13 mouse cellular contexts compared by ENCODE assay signal in genomic region chr10:63282846-63283245, GRCm38 (mm10).
"Had no signal": no experiment of that assay in that cellular context is flagged by ENCODE, and none has a peak within 500 bp of the region (broad histone marks: within the 10 kb centered on the region; RNA-seq: fewer than 3 reads in every experiment).

No protein-coding gene starts in this region.

- H3K4me2 ChIP-seq: limb, embryonic 12.5 days; lung, embryonic 14.5 days had no signal

- ATAC-seq: hindbrain, embryonic 16.5 days; inflammation-experienced regulatory T-cells, adult 6 months; intestine, postnatal 0 days had no signal

- H3K27me3 ChIP-seq: limb, embryonic 12.5 days had no signal

- H3K4me1 ChIP-seq: limb, embryonic 12.5 days had no signal

- DNase-seq: layer of hippocampus, adult 9-11 months; layer of hippocampus, postnatal 36 days; lung, embryonic 14.5 days; lung, postnatal 10 days; lung, postnatal 4 days; midbrain, embryonic 14.5 days; thymus, postnatal 4 days had no signal

- H3K27ac ChIP-seq: limb, embryonic 12.5 days; stomach, postnatal 0 days had no signal

- H3K4me3 ChIP-seq: limb, embryonic 12.5 days; myocyte had no signal

- H3K9ac ChIP-seq: limb, embryonic 12.5 days; lung, embryonic 14.5 days had no signal

- H3K9me3 ChIP-seq: limb, embryonic 12.5 days had no signal
